Mouse (Mus musculus) kidney, adult 2 months (tissue): ENCODE results near the gene Erc2.

Experiments
- CTCF ChIP-seq: fragments of 200-500 bp; conservative IDR thresholded peaks from 2 replicates; pipeline ENCODE4 v1.5.1; 2011; ENCODE audit warnings: low read depth, mild to moderate bottlenecking, control low read depth, low read length, moderate library complexity, mixed read lengths; ENCODE audit not compliant: insufficient read depth, insufficient read length
- POLR2A ChIP-seq: fragments of 200-500 bp; IDR thresholded peaks from one replicate; pipeline ENCODE4 v1.6.1; 2011; ENCODE audit warnings: low read depth, low read length, control low read depth

- TF ChIP-seq POLR2A = no peak
- TF ChIP-seq CTCF = no peak
Observed at GRCm38 (mm10) chr14:27985201-27985600, 363.0 kb downstream of the Erc2 start.
